Mouse (Mus musculus) adipocyte (in vitro differentiated cells): ENCODE measurements at regions not wholly inside any gene's neighbourhood (a gene's known extent, or its start where the extent isn't known, plus 50 kb on each side); places are given as distances from the start of the nearest gene placed in this dataset.
"Not testable (repeated sequence)": the region's sequence is repeated elsewhere in the genome, so short reads cannot be mapped to it uniquely, and the experiment has no call there.

Source experiments
- DNase-seq: peaks from one replicate; pipeline ENCODE4 v3.0.0-alpha.2; 2016; ENCODE audit warnings: low spot score

DNA sequence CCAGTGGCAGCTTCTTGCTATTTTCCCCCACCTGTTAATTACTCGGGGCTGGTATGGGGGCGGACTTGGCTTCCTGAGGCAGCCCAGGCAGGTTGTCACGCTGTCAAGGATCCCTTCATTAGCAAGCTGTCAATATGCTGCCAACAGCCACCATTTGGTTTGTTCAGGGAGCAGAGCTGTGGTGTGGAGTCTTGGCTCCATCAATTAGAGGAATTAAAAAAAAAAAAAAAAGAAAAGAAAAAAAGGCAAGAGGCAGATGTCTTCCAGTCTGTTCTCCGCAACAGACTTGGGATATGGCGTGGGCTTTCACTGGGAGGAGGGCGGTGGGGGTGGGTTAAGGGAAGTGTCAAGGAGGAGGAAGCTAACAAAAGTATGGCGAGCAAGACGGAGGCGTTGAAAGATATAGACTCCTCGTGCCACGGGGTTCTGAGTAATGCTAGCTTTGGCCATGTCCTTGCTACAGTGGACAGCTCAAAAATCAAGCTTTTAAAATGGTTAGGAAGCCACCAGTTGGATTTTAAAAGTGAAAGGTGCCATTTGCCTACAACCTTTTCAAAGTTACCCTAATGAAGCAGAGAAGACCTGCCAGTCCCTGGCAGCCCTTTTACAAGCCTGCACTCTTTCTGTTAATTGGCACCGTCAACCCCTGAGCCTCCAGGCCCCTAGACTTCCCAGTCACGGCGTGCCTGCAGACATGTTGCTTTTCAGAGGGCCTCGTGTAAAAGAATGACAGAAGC is 530.7 kb downstream of the Pdcd6ip start:
- no peak for DNase-seq

DNA sequence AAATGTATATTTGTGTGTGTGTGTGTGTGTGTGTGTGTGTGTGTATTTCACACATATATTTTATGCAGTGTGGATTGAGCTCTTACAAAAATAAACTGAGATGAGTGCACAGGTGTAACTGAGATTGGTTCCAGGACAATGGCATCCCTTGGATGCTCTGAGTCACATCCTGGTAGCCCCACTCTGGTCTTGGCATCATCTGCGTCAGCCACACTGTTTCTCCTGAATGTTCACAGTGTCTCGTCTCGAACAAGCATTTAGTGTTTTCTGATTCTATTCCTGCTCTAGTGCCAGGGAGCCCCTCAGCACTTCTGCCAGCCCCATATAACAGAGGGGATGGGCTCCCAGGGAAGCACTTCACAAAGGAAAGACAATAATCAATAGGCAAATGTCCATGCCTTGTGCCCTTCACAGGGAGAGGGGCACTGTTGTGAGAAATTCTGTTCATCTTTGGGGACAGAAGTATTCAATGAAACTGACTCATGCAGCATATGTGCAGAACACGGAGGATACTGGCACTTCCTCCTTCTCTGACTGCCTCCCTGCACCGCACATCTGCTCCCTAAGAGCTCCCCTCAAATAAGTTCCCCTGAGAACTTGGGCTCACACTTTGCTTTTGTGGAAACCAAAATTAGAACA is 536.2 kb downstream of the Pdcd6ip start:
- no peak for DNase-seq

DNA sequence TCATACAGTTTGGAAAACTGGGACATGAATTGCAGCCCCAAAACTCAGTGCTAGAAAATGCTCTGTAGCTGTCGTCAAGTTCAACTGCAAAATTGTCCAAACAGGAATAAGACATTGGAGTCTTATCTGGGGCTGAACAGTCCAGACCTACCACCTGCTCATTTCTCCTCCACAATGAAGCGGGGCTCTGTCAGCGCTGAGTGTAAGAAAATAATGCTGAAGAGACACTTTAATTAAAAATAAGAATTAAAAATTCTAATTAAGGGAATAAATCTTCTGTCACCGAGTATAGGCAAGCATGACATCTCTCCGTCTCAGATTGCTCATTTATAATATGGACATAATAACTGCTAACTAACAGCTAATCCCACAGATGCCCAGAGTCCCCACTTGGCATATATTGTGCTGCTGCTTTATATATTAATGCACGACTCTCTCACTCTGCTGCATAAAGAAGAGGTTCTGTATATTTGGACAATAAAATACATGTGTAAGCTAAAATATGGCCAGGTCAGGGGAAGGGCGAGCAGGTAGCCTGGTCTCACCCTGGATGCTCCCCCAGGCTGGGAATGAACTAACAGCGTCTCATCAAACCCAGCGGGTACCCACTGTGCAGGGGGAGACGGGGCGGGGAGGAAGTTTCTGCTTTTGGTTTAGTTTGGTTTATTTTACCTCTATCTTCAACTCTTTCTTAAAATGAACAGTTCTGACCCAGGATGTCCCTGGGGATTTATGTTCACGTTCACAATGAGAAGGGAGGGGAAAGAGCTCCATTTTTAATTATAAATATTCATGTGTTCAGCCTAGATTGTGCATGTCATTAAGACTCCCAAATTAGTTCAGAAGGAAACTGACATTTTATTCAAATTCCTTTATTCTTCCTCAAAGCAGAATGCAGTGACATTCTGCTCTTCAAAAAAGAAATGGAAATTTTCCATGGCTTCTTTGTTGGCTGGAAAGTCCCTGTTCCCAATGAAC is 544.9 kb downstream of the Pdcd6ip start:
- no peak for DNase-seq

DNA sequence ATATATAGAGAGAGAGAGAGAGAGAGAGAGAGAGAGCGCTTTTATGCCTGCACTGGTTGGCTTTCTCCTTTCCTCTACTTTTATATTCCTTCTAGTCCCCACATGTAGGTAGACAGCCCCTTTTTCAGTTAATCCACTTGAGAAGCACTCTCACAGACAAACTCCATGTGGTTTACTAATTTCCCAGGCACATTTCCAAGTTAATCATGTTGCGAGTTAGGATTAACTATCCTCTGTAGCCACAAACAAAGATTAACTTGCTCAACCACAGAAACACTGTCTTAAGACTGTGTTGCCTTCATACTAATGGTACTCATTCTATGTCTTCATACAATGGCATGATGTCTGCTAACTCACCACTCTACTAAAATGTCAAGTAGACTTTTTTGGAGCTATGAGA is 548.0 kb downstream of the Pdcd6ip start:
- no peak for DNase-seq

DNA sequence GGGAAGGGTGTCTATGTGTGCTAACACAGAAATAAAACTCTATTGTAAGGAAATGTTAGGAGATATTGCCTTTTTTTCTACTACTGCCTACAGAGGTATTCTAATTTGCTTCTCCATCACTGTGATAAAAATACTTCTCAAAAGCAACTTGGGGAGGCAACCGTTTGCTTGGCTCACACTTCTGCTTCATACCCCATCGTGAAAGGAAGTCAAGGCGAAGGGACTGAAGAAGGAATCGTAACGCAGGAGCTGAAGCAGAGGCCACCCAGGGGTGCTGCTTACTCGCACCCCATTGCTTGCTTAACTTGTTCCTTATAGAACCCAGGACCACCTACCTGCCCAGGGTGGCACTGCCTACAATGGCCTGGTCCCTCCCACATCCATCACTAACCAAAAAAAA is 550.0 kb downstream of the Pdcd6ip start:
- DNase-seq: no peak

DNA sequence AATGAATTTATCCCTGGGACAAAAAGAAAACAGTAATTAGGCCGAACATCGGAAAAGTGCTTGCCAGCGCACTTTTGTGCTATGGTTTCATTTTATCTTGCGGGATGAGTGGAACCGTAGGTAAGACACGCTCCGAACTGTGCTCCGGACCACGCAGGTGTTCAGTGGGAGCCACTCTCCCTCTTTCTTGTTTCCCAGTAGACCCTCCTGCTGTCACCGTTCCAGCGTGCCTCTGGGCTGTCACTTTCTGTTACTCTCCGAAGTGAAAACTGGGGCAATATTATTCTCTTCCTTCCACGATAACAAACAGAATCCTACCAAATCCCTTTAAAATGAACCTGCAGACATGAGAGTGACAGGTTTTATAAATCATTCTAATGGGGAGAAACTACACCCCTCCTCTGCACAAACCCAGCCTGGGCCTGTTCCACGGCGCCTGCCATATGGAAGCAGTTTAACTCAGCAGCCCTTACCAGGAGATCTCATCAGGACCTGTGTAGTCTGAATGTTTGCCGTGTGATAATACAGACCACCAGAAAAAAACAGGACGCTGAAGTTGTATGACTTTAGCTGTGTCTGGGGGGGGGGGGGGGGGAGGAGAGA is 550.5 kb downstream of the Pdcd6ip start:
- no peak for DNase-seq

DNA sequence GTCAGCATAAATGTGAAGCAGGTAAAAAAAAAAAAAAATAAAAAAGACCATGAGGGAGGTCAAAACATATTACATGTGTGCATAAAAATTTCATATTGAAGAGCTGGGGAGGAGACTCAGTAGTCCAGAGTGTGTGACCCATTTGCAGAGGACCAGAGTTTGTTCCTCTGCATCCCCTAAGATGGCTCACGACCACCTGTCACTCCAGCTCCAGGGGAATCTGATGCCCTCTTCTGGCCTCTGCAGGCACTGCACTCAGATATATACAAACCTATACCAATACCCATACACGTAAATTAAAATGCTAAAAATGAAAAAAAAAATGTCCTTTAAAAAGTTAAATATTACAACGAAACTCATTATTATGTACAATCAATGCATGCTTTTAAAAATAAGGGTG is 551.4 kb downstream of the Pdcd6ip start:
- no peak for DNase-seq

DNA sequence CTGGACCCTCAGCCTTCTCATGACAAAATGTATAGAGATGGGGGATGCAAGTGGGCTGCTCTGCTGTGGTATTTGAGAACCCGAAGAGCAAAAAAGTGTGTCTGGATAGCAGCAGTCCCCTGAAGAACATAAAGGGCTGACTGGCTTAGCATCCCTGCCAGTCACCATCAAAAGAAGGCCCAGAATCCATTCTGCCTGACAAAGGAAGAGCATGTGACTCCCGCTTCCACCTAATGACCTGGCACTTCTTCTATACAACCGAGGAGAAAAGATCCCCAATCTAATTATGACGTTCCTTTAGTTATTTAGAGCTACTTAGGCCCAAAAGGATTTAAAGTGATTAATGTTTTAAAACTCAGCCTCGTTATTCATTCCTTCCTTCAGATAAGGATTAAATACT is 559.0 kb downstream of the Pdcd6ip start:
- DNase-seq: no peak

DNA sequence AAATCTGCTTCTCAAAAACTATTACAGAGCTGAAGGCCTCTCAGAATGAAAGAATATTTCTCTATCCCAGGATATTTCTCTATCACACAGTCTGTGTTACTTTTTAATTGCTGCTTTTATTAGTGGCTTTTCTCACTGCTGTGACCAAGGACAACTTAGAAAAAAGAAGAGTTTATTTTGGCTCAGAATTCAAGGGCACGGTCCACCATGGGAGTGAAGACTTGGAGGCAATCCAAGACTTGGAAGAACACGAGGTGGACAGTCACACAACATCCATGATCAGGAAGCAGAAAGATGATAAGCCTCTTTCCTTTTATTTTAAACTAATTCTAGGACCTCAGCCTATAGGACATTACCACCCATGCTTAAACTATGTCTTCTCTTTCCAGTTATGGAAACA is 561.5 kb downstream of the Pdcd6ip start:
- no peak for DNase-seq

DNA sequence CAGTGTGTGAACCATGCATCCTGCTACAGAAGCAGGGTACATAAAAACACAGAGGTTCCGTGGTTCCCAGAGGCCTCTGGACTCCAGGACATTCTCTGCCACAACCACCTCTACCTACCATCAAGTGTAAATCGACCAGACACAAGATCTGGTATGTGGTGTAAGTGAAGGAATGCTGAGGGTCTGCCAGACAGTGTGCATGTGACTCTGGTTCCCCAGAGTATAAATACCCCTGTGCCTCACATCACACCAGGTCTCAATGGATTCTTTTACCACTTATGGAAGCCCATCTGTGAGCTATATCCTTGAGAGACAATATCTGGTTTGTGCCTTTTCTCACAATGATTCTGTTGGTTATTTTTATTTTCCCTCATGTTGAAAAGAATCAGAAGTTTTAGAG is 563.0 kb downstream of the Pdcd6ip start:
- DNase-seq: no peak

DNA sequence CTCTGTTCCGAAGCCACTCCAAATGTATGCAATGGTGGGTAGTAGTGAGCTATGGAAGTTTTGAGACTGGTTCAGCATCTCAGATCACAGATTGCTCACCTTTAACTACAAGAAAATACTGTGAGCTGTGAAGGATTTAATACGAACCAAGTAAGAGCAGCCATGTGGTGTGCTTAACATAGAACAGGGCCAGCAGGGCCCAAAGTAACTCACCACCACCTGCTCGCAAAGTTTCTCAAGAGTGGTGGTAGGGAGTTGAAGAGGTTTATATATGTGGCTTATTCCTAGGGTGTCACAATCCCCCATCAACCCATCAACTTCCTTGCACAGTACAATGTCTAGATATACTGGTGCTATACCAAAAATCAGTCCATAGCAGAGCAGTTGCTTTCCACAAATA is 573.4 kb downstream of the Pdcd6ip start:
- DNase-seq: no peak

DNA sequence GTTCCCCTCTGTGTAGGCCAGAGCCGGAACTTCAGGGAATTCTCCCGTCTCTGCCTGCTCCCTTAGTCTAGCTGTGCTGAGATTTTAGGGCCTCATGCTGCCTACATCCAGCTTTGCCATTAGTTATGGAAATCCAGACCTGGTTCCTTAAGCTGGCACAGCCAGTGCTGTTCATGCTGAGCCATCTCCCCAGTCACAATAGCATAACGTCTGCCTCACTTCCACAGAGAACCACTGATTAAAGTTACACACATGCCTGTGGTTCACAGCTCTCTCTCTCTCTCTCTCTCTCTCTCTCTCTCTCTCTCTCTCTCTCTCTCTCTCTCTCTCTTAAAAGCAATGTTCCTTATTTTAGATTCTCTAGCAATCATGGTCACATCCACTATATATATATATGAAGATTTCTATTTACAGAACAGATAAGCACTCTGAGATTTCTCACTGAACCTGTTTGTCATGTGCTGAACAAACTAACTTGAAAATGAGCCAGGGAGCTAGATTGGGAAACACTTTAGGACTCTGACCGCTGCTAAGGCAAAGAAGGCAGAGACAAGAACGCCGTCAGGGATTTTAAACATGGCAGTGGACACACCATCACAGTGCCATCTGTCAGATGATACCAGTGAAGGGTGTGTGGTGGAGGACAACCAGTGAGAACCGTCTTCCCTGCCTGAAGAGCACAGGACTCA is 584.9 kb downstream of the Pdcd6ip start:
- DNase-seq: no peak

DNA sequence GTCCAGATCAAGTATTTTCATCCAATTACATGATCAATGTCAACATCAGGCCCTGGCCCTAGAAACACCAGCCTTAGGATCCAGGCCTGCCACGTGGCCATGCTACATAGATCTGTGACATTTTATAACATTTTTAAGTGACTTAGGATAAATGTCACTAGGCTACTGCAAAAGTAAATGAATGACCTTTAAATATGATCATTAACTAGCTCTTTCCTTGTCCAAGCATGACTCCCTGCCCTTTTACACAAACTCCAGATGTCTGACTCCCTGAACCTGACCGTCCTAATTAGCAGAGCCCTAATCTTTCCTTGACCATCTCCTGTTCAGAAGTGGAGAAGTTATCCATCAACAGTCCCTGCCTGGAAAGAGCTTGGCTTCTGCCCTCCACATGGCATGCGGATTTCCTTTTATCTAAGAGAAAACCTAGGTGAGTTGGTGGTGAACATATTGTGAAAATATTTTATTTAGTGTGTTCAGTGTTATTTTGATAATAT is 585.8 kb downstream of the Pdcd6ip start:
- DNase-seq: no peak

DNA sequence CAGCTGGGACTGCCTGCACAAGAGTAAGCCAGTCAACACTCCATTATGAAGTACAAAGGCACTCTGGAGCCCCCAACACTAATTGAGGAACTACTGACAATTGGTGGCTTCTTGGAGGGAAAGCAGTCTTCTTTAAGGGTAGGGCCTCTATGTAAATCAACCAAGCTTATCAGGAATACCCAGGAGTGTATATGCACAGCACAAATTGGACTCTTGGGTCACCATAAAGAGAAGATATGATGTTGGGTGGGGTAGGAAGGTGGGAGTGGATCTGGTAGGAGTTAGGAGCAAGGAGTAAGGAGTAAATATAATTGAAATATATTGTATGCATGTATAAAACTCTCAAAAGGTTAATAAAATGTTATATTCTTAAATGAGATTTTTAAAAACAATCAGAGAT is 587.7 kb downstream of the Pdcd6ip start:
- DNase-seq: no peak

DNA sequence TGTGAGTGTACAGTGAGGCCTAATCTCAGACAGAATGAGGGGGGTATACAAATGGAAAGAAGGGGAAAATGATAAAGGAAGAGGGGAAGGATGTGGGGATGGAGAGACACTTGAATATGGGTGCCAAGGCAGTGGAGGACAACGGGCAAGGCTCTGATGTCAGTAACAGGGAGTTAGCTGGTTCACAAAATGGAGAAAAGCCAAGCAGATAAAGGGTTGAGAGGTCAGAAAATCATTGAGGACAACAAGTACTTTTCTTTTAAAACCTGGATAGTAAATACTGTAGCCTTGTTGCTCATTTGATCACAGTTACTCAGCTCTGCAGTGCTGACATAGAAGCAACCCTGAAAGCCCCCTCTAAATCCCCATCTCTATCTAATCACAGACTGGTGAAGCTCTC is 588.3 kb downstream of the Pdcd6ip start:
- no peak for DNase-seq

DNA sequence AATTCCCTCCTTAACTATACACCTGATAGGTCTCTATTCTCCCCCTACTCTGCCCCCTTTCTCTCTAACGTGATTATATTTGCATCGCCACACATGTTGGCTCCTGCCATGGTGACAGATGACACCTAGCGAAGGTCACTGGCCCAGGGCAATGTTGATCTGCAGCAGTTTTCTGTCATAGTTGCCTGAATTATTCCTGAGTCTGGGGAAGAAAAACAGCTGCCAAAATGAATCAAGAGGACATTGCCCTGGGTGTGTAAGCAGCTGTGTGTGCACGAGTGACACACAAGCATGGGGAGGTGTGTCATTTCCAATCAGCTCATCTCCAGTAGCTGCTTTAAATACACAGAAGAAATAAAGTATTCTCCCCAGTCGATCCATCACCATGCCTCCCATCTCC is 592.5 kb downstream of the Pdcd6ip start:
- no peak for DNase-seq

DNA sequence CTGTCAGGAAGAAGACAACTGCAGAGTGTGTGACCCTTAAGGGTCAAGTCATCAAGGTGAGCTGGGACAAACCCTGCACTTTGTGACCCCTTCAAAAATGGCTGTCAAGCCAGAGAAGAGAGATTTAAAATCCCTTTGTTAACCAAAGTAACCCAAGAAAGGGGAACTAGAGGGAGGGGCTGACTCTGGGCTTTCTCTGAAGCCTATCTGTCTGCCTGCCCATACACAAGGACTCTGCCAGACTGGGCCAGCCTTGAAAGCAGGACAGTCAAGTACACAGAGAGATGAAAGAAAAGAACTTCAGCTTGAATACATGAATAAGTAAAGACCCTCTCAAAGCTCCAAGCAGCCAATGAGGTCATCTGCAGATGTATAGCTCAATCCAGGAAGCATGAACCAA is 595.3 kb downstream of the Pdcd6ip start:
- DNase-seq: no peak

DNA sequence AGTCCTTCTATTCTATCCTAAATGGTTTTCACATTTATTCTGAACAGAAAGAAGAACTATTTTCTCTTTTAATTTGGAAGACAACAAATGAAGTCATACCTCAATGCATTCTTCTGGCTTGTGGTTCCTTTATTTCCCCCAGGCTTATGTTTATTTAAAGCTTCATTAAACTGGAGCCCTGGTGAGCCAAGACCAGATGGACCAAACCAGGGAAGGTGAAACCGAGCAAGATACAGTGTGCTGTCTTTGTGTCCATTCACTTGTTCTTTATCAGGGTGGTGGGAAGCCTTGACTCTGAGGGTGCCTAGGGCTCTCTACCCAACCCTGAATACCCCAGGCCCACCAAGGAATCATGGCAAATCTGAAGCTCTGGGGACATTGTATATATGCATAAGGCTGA is 606.3 kb downstream of the Pdcd6ip start:
- no peak for DNase-seq

DNA sequence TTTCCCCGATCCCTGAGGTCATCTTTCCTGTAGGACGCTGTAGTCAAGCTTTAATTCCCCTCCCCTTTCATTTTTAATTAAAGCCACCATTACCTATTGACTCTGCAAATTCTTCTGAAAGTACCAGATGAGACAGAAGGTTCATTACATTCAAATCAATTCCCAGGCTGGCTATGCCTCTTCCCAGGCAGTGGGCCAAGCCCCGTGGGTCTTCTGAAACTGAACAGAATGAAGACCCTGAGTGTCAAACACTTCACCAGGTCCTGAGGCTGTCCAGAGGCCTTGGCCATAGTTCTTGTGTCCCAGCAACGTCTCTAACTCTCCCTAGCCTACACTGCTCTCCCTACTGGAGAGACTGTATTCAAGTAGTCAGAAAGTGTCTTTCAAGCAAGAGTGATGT is 607.4 kb downstream of the Pdcd6ip start:
- no peak for DNase-seq

DNA sequence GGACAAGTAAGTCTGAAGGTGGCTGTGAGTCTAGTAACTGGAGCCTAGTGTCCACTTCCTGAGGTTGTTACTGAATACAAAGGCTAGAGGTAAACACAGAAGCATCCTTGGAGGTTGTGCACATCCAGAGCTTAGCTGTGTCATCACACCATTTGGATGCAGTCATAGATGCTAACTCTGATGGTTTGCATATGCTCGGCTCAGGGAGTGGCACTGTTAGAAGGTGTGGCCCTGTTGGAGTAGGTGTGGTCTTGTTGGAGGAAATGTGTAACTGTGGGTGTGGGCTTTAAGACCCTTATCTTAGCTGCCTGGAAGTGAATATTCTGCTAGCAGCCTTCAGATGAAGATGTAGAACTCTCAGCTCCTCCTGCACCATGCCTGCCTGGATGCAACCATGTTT is 612.6 kb downstream of the Pdcd6ip start:
- not testable (repeated sequence) for DNase-seq

DNA sequence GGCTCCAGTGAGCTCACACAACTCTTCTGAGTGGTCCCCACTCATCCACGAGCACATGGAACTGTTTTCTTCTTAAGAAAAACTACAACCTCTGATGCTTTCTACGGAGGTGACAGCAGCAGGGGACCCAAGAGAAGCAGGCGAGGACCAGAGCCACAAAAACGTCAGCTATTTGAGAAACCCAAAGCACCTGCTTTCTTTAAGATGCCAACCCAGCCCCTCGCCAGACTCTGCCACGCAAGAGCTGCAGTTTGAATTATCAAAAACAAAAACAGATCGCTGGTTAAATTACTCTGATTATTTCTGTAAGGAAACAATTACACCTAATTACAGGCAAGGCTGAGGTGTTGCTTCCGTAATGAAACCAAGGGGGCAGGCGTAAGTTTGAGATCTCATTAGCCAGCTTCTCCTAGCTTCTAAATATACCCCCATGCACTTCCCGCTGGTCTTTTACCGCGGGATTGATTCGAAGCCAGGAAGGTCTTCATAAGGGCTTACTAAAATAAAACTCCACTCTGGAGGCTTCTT is 614.1 kb downstream of the Pdcd6ip start:
- DNase-seq: no peak
